Mouse (Mus musculus) frontal cortex, adult 2 months (tissue): ENCODE measurements at regions not wholly inside any gene's neighbourhood (a gene's known extent, or its start where the extent isn't known, plus 50 kb on each side); places are given as distances from the start of the nearest gene placed in this dataset.

Source experiments
- DNase-seq, 2 experiments: peaks; one replicate each; pipeline ENCODE4 v3.0.0; 2022; ENCODE audit warnings: low spot score in 1 of 2; ENCODE audit errors: extremely low spot score in 1 of 2

DNA sequence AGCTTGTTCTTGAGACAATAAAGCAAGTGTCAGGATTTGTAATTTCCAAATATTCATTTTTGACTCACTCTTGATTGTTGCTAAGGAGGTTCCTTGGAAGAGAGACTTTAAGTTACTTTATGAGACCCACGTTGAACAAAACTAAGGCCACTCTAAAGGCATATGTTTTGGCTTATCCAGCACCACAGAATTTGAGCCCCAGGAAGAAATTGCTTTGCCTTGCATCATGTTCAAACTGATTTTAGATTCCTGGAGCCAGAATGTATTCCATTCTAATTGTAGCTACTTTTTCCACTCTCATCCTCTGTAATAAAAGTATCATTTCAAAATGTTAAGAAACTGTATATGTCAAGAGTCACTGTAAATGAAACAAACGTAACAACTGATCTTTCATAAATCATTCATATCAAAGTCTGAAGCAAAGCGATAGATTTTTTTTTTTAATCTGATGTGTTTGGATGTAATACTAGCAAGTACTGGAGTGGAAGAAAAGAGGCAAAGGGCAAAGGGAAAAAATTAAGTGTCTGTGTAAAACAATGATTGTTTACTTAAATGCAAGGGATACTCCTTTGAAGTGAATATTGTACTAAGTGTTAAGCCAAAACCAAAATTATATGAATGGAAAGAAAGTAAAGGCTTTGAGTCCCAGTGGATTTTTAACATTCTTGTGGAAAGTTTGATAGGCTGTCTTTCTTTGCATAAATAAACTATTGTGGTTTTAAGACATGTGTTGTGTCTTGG lies 301.7 kb upstream of the Mef2c start:
- DNase-seq: no peak

- no peak for DNase-seq
Measured at GRCm38 (mm10) chr13:83206622-83207021, 297.2 kb upstream of the Mef2c start.

- no peak for DNase-seq
Measured at GRCm38 (mm10) chr13:83207513-83207912, 296.3 kb upstream of the Mef2c start.

DNA sequence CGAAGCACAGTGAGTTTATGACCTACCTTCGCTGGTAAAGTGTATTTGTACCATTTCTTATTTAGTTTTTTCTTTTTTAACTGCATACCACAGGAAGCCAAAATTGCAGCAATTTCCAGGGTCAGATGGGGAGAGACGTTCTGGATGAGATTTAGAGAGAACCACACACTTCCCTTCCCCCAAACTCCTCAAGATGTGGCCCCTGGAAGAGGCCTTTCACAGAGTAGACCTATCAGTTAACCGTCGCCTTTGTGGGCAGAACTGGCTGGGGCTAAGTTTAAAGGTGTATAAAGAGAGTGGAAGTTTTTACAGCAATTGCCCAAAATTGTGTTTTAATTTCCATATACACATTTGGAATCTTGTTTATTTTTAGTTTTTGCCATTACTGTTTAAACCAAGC lies 295.7 kb upstream of the Mef2c start:
- DNase-seq: no peak

DNA sequence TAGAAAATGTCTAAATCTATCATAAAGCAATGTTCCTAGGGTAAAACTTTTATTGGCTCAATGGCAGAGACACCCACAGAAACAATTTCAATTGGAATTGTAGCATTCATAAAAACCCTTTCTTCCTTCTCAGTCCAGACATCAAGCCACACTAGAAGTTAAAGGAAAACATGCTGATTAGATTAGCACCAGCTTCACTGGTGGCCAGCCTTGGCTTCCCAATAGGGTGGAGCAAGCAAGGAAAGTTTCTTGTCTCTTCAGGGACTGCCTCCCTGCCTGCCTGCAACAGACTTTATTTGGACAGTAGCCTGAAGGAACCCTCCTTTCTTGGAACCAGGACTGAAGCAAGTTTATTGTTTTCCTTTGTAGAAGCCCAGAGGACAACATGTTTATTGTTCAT lies 289.0 kb upstream of the Mef2c start:
- no peak for DNase-seq

DNA sequence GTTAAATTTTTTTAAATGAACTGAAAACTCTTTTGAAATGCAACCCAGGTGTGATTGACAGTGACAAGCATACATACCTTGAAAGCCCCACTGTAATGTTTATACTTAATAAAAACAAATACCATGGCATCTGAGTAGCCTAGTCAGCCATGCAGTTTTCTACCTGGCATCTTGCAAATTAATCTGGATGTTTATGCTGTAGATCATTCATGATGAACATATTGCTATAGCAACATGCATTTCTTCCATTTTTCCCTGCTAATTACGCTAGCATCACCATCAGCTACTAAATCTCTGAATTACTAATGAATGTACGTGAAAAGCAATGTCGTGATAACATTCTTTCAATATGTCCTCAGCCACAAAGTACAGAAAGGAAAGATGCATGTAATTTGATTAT lies 287.4 kb upstream of the Mef2c start:
- DNase-seq: no peak

- DNase-seq: no peak
Measured at GRCm38 (mm10) chr13:83252452-83252851, 251.4 kb upstream of the Mef2c start.

- DNase-seq: no peak
Measured at GRCm38 (mm10) chr13:83266591-83266990, 237.2 kb upstream of the Mef2c start.

DNA sequence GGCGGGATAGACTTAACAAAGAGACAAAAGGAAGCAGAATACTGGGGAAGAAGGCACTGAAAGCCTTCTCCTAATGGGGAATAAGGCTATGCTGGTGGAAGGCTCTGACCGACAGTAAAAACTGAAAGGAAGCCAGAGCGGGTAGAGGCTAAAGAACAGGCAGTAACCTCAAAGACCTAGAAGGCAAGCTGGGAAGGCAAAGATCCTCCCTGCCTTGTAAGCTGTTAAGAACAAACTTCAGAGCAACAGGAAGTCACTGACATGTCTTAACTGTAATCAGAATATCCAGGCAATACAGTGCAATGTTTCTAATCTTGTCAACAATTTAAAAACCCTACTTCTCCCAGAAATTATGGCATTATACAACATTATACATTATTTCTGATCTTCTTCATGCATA lies 235.2 kb upstream of the Mef2c start:
- DNase-seq: no peak

- no peak for DNase-seq
Measured at GRCm38 (mm10) chr13:83278695-83279094, 225.1 kb upstream of the Mef2c start.

DNA sequence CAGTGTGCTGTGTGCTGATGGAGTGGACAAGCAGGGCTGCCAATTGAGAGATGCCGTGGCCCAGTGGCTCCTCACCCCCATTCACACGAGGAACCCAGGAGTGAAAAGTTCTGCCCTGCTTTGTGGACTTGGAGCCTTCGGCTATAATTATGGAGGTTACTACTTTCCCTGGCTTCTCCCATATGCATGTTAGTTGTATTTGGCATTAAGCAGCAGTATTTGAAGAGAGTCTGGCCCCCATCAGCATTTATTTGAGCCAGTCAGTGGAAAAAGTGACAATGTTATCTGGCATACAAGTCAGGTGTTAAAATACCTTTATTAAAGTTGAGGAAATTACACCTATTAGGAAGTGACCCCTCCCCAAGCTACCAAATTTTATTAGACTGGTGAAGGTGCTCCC lies 196.1 kb upstream of the Mef2c start:
- no peak for DNase-seq

GRCm38 (mm10) chr13:83328488-83328887 lies 175.3 kb upstream of the Mef2c start:
- DNase-seq: no peak

GRCm38 (mm10) chr13:83333728-83334127 lies 170.1 kb upstream of the Mef2c start:
- DNase-seq: peak in 1 of 2 experiments; percentile 9

- DNase-seq: no peak
Measured at GRCm38 (mm10) chr13:83344611-83345319, 159.1 kb upstream of the Mef2c start.

DNA sequence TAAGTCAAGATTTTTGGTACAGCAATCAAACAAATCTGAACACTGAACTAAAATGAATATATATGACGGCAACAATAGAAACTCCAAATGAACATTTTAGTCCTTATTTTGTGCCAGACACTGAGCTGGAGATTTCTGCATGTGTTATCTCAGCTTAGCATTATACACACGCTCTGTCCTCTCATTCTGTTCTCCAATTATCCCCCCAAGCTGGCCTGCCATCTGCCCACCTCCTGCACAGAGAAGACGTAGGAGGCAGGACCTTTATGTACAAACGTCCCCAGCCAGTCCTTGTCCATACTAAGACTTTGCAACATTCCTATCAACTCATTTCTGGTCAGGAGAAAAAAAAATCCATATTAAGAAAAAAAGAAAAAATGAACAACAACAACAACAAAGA lies 148.5 kb upstream of the Mef2c start:
- DNase-seq: peak; percentile 22 to 57

GRCm38 (mm10) chr13:83360529-83360928 lies 143.3 kb upstream of the Mef2c start:
- no peak for DNase-seq

- DNase-seq: peak; percentile 41 to 60
Measured at GRCm38 (mm10) chr13:83376097-83376797, 127.6 kb upstream of the Mef2c start.

DNA sequence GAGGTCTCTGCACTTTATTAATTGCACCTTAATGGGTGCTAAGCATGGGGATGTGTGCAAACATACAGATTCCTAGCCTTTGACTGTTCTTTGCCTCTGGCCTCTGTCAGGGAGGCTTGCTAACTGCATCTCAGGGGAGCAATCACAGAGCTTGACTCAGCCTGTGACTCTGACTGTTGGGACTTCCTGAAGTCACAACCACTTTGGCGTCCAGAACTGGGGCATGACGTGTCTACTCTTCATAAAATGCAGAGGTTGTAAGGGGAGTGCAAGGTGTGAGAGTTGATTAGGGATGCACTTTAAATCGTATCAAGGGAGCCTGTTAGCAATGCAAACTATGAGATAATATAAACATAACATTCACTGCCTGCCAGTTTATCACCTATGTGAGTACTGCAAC lies 125.2 kb upstream of the Mef2c start:
- DNase-seq: no peak

DNA sequence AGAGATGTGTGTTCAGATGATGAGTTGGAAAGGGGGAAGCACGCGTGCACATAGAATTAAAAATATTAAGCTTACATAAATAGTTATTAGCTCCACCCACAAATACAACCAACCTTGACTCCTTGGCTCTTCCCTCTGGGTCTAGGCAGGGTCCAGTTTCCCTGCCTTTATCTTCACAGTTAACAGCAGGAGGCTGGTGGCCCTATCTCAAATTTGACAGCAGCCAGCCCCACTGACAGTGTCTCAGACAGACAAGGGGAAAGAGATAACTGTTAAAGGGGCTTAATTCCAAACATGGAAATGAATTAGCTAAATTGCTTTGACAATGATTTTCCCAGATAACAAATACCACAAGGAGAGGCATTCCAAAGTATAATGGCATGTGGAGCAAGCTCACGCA lies 121.2 kb upstream of the Mef2c start:
- DNase-seq: no peak

DNA sequence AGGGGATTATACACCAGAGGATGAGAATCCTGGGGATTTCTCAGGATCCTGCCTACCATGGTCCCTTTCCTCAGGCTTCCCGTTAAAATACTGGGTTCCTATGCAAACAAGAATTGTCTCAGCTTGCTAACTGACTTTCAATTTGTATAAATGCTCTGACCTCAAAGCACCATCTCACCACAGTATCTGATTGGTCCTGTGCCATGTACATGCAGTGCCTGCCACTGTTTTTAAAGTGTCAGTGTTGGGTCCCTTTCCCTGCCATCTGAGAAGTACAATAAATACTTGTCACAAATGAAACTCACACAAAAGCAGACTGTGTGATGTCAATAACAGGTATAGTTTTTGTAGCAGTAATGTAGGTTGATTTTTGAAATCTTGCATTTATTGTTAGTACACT lies 109.1 kb upstream of the Mef2c start:
- no peak for DNase-seq

DNA sequence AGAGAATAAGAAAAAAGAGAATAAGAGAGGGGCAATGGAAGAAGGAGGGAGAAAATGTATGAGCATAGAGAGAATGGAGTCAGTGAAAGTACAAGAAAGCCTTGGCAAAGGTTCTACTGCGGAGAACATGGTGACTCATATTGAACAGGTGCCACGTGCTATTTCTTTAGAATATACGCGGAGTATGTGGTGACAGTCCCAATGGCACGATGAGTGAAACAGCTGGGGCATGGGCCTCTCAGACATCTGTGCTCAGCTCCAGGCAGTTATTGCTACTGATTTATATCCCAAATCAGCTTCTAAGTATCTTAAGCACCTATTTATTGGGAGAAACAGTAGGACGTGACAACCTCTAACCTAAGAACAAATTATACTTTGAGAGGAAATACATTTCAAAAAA lies 104.5 kb upstream of the Mef2c start:
- no peak for DNase-seq
